ENCODE assay signal across 15 mouse cellular contexts in the genomic region with DNA sequence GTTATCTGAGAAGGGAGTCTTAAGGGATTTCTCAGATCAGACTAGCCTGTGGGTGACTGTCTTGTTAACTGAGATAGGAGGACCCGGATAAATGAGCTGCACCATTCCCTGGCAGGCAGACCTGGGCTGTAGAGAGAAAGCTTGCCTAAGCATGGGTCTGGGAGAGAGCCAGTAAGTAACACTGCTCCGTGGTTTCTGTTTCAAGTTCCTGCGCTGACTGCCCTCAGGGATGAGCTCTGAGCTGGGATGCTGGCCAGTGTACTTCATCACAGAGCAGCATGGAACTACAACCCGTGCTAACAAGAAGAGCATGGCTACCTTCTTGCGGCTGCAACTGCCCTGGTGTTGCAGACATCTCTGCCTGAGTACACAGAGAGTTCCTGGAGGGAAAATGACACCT. TPM values are rescaled to one million over a fixed set of nuclear protein-coding genes. Genes with fewer than 3 reads are reported as not detected.
DNase-seq lines count a peak whose midpoint lies in the region; ATAC-seq lines count a peak whose summit lies in the region.
"Had no signal": no experiment of that assay in that cellular context is flagged by ENCODE, and none has a peak within 500 bp of the region (broad histone marks: within the 10 kb centered on the region; RNA-seq: fewer than 3 reads in every experiment).

No protein-coding gene starts in this region.

- peaks cover 56% of the 10 kb centered on the region for H3K36me3 ChIP-seq in heart, embryonic 12.5 days
- no peaks in the 10 kb centered on the region for H3K36me3 ChIP-seq in forebrain, embryonic 16.5 days (ENCODE audit: control insufficient read depth, insufficient read depth)

- no peaks in the 10 kb centered on the region for H3K27me3 ChIP-seq in heart, embryonic 12.5 days (replicated peaks)
- H3K27me3 ChIP-seq in forebrain, embryonic 16.5 days (replicated peaks; ENCODE audit: control insufficient read depth, insufficient read depth, low read length): no peaks in the 10 kb centered on the region
- H3K27me3 ChIP-seq: liver, embryonic 12.5 days had no signal

- no peak for ATAC-seq in heart, embryonic 12.5 days (ENCODE audit: insufficient number of reproducible peaks, low FRiP score)
- no peak for ATAC-seq in forebrain, embryonic 16.5 days
- ATAC-seq: liver, embryonic 12.5 days had no signal

- DNase-seq in heart, adult 8-10 months (ENCODE audit: low spot score): peak; percentile 10
- peak; percentile 84 for DNase-seq in NIH3T3 (ENCODE audit: low read depth)
- peak; percentile 69 for DNase-seq in fat pad, adult 2 months (ENCODE audit: extremely low read depth, low read depth, low spot score)
- peak; percentile 24 to 29 for DNase-seq in heart, postnatal 10 days
- no peak for DNase-seq in lung, postnatal 36 days
- DNase-seq: embryo, embryonic 11 days; kidney, postnatal 14 days; left cerebral cortex, postnatal 4 days; lung, postnatal 10 days; right cerebral cortex, postnatal 25 days; thymus, adult 2 months had no signal

- WGBS in heart, embryonic 12.5 days: 85% methylated on average over 5 of the region's 5 CpGs
- 87% methylated on average over 5 of the region's 5 CpGs for WGBS in forebrain, embryonic 16.5 days

- H3K4me3 ChIP-seq in heart, embryonic 12.5 days: no peak overlapping the region
- no peak overlapping the region for H3K4me3 ChIP-seq in forebrain, embryonic 16.5 days (replicated peaks; ENCODE audit: low read length)
- H3K4me3 ChIP-seq: liver, embryonic 12.5 days; midbrain, embryonic 10.5 days had no signal

- peaks cover 3% of the 10 kb centered on the region; the same call in 1 of the 2 replicates for H3K4me1 ChIP-seq in heart, embryonic 12.5 days (replicated peaks)
- H3K4me1 ChIP-seq in forebrain, embryonic 16.5 days (replicated peaks; ENCODE audit: control insufficient read depth, insufficient read depth, low read length): no peaks in the 10 kb centered on the region
- H3K4me1 ChIP-seq: liver, embryonic 12.5 days; midbrain, embryonic 10.5 days had no signal

- no peak overlapping the region for H3K27ac ChIP-seq in heart, embryonic 12.5 days (ENCODE audit: poor library complexity, severe bottlenecking)
- H3K27ac ChIP-seq in forebrain, embryonic 16.5 days (ENCODE audit: low read length): no peak overlapping the region
- H3K27ac ChIP-seq: liver, embryonic 12.5 days; midbrain, embryonic 10.5 days had no signal

- H3K4me2 ChIP-seq in heart, embryonic 12.5 days: no peak overlapping the region
- no peak overlapping the region for H3K4me2 ChIP-seq in forebrain, embryonic 16.5 days (ENCODE audit: low read length)
- H3K4me2 ChIP-seq: liver, embryonic 12.5 days had no signal

- intact Hi-C loops in heart, postnatal 10 days (cut with DNase I): no loop called here

- no peak overlapping the region for H3K9ac ChIP-seq in heart, embryonic 12.5 days
- no peak overlapping the region for H3K9ac ChIP-seq in forebrain, embryonic 16.5 days (replicated peaks; ENCODE audit: low read depth, low read length)
- H3K9ac ChIP-seq: liver, embryonic 12.5 days had no signal

- no peaks in the 10 kb centered on the region for H3K9me3 ChIP-seq in heart, embryonic 12.5 days (replicated peaks)
- no peaks in the 10 kb centered on the region for H3K9me3 ChIP-seq in forebrain, embryonic 16.5 days (ENCODE audit: control insufficient read depth, low read length)
- H3K9me3 ChIP-seq: liver, embryonic 12.5 days; midbrain, embryonic 10.5 days had no signal

RNA-seq across cellular contexts. Expression of a gene that starts 51.1 kb away (rescaled TPM):
- 10 to 100 TPM; 31.8 to 37.4 (median 33.7) TPM for total RNA-seq in heart, adult 8-10 months (2022)
- polyA plus RNA-seq in heart, embryonic 12.5 days (2016; fragmentation: Nextera tagmentation; extraction: Ambion mirVana): 53.3 and 55.9 TPM in 2 replicates
- total RNA-seq in heart, postnatal 10 days (2021): 10 to 100 TPM; 38.9 to 43.5 TPM
- polyA plus RNA-seq in forebrain, embryonic 16.5 days (2015; fragmentation: Nextera tagmentation; extraction: Ambion mirVana): 73.6 and 82.4 TPM in 2 replicates
